Mouse (Mus musculus): Measurements from ENCODE around the gene Tusc1. TPM values are rescaled to one million over a fixed set of nuclear protein-coding genes. Genes with fewer than 3 reads are reported as not detected.

Tusc1 gene
- total RNA-seq, 1 experiment: 0.98 TPM

GRCm38 (mm10) chr4:93337977-93338376 is 2.7 kb upstream of the Tusc1 start:
- H3K27ac ChIP-seq (ENCODE audit: insufficient read depth, low read depth, low read length, poor library complexity, severe bottlenecking): no peak overlapping the region
- in situ Hi-C loops (cut with MboI; ENCODE audit: low sequenced_read_pairs in 2 of 2, unreplicated experiment in 2 of 2): no loop called here
- TF ChIP-seq ZC3H11A (IDR thresholded peaks at IDR 0.05; ENCODE audit: borderline replicate concordance, low read depth, low read length) (no peak), ZNF384 (IDR thresholded peaks at IDR 0.05; ENCODE audit: low read depth, low read length) (no peak), MAFK (IDR thresholded peaks at IDR 0.05; ENCODE audit: insufficient read depth, low read depth, low read length) (no peak), HCFC1 (IDR thresholded peaks at IDR 0.05; ENCODE audit: borderline replicate concordance, insufficient read depth, low read length) (no peak), CHD2 (IDR thresholded peaks at IDR 0.05; ENCODE audit: low read depth, low read length) (no peak)
- H3K9me3 ChIP-seq (ENCODE audit: control insufficient read depth, insufficient read depth, low read depth, low read length): no peaks in the 10 kb centered on the region
- DNase-seq (ENCODE audit: low read depth, low spot score): no peak
- H3K9ac ChIP-seq (ENCODE audit: insufficient read depth, low read depth, low read length, poor library complexity, severe bottlenecking): no peak overlapping the region
- no peaks in the 10 kb centered on the region for H3K36me3 ChIP-seq (ENCODE audit: control insufficient read depth, insufficient read depth, low read length, poor library complexity, severe bottlenecking)
- H3K4me1 ChIP-seq (ENCODE audit: control insufficient read depth in 2 of 2, insufficient read depth in 2 of 2, low read length in 2 of 2, poor library complexity in 1 of 2): peaks cover 0 to 3% of the 10 kb centered on the region in 2 experiments; a peak in 1 of 4 replicates
- no peak overlapping the region for H3K4me3 ChIP-seq (ENCODE audit: insufficient read depth in 1 of 2, low read depth in 1 of 2, low read length in 2 of 2, poor library complexity in 1 of 2, severe bottlenecking in 1 of 2)

GRCm38 (mm10) chr4:93334636-93335117 is 634 bp downstream of the Tusc1 start:
- in situ Hi-C loops (cut with MboI; ENCODE audit: low sequenced_read_pairs in 2 of 2, unreplicated experiment in 2 of 2): no loop called here
- peak; percentile 53 for DNase-seq (ENCODE audit: low read depth, low spot score)
- Histone ChIP-seq H3K27ac (ENCODE audit: insufficient read depth, low read depth, low read length, poor library complexity, severe bottlenecking) (peak overlapping the region; percentile 63), H3K36me3 (ENCODE audit: control insufficient read depth, insufficient read depth, low read length, poor library complexity, severe bottlenecking) (no peaks in the 10 kb centered on the region), H3K9ac (ENCODE audit: insufficient read depth, low read depth, low read length, poor library complexity, severe bottlenecking) (peak overlapping the region; percentile 88), H3K4me3 (ENCODE audit: insufficient read depth in 1 of 2, low read depth in 1 of 2, low read length in 2 of 2, poor library complexity in 1 of 2, severe bottlenecking in 1 of 2) (peak overlapping the region; percentile 68 to 76), H3K4me1 (ENCODE audit: control insufficient read depth in 2 of 2, insufficient read depth in 2 of 2, low read length in 2 of 2, poor library complexity in 1 of 2) (peaks cover 0 to 3% of the 10 kb centered on the region in 2 experiments; a peak in 1 of 4 replicates), H3K9me3 (ENCODE audit: control insufficient read depth, insufficient read depth, low read depth, low read length) (no peaks in the 10 kb centered on the region)
- TF ChIP-seq MAFK (IDR thresholded peaks at IDR 0.05; ENCODE audit: insufficient read depth, low read depth, low read length) (no peak), CHD2 (IDR thresholded peaks at IDR 0.05; ENCODE audit: low read depth, low read length) (no peak), HCFC1 (IDR thresholded peaks at IDR 0.05; ENCODE audit: borderline replicate concordance, insufficient read depth, low read length) (no peak), ZC3H11A (IDR thresholded peaks at IDR 0.05; ENCODE audit: borderline replicate concordance, low read depth, low read length) (no peak), ZNF384 (IDR thresholded peaks at IDR 0.05; ENCODE audit: low read depth, low read length) (no peak)

GRCm38 (mm10) chr4:93307486-93307885 is 27.8 kb downstream of the Tusc1 start:
- Histone ChIP-seq H3K36me3 (ENCODE audit: control insufficient read depth, insufficient read depth, low read length, poor library complexity, severe bottlenecking) (no peaks in the 10 kb centered on the region), H3K4me3 (ENCODE audit: insufficient read depth in 1 of 2, low read depth in 1 of 2, low read length in 2 of 2, poor library complexity in 1 of 2, severe bottlenecking in 1 of 2) (no peak overlapping the region), H3K9me3 (ENCODE audit: control insufficient read depth, insufficient read depth, low read depth, low read length) (no peaks in the 10 kb centered on the region), H3K4me1 (ENCODE audit: control insufficient read depth in 2 of 2, insufficient read depth in 2 of 2, low read length in 2 of 2, poor library complexity in 1 of 2) (no peaks in the 10 kb centered on the region), H3K9ac (ENCODE audit: insufficient read depth, low read depth, low read length, poor library complexity, severe bottlenecking) (no peak overlapping the region), H3K27ac (ENCODE audit: insufficient read depth, low read depth, low read length, poor library complexity, severe bottlenecking) (no peak overlapping the region)
- DNase-seq (ENCODE audit: low read depth, low spot score): no peak
- no peak for TF ChIP-seq MAFK (IDR thresholded peaks at IDR 0.05; ENCODE audit: insufficient read depth, low read depth, low read length)
- TF ChIP-seq ZC3H11A (IDR thresholded peaks at IDR 0.05; ENCODE audit: borderline replicate concordance, low read depth, low read length): no peak
- TF ChIP-seq HCFC1 (IDR thresholded peaks at IDR 0.05; ENCODE audit: borderline replicate concordance, insufficient read depth, low read length): no peak
- in situ Hi-C loops (cut with MboI; ENCODE audit: low sequenced_read_pairs in 2 of 2, unreplicated experiment in 2 of 2): no loop called here

GRCm38 (mm10) chr4:93286065-93286464 is 49.2 kb downstream of the Tusc1 start:
- no peaks in the 10 kb centered on the region for H3K9me3 ChIP-seq (ENCODE audit: control insufficient read depth, insufficient read depth, low read depth, low read length)
- no peak for DNase-seq (ENCODE audit: low read depth, low spot score)
- no peak overlapping the region for H3K4me3 ChIP-seq (ENCODE audit: insufficient read depth in 1 of 2, low read depth in 1 of 2, low read length in 2 of 2, poor library complexity in 1 of 2, severe bottlenecking in 1 of 2)
- no peak overlapping the region for H3K9ac ChIP-seq (ENCODE audit: insufficient read depth, low read depth, low read length, poor library complexity, severe bottlenecking)
- no peak overlapping the region for H3K27ac ChIP-seq (ENCODE audit: insufficient read depth, low read depth, low read length, poor library complexity, severe bottlenecking)
- no peak for TF ChIP-seq ZNF384 (IDR thresholded peaks at IDR 0.05; ENCODE audit: low read depth, low read length)
- TF ChIP-seq MAFK (IDR thresholded peaks at IDR 0.05; ENCODE audit: insufficient read depth, low read depth, low read length): no peak
- no peak for TF ChIP-seq ZC3H11A (IDR thresholded peaks at IDR 0.05; ENCODE audit: borderline replicate concordance, low read depth, low read length)
- TF ChIP-seq HCFC1 (IDR thresholded peaks at IDR 0.05; ENCODE audit: borderline replicate concordance, insufficient read depth, low read length): no peak
- no peak for TF ChIP-seq CHD2 (IDR thresholded peaks at IDR 0.05; ENCODE audit: low read depth, low read length)
- no peaks in the 10 kb centered on the region for H3K4me1 ChIP-seq (ENCODE audit: control insufficient read depth in 2 of 2, insufficient read depth in 2 of 2, low read length in 2 of 2, poor library complexity in 1 of 2)
- in situ Hi-C loops (cut with MboI; ENCODE audit: low sequenced_read_pairs in 2 of 2, unreplicated experiment in 2 of 2): no loop called here
- H3K36me3 ChIP-seq (ENCODE audit: control insufficient read depth, insufficient read depth, low read length, poor library complexity, severe bottlenecking): no peaks in the 10 kb centered on the region
